Mouse (Mus musculus) v-Abl transformed pro-B cells (cell line): Measurements from ENCODE around the gene Sh3pxd2a.

Experiments used
- in situ Hi-C, 2 experiments: fragments of 400-800 bp; cut with MboI; formaldehyde crosslinking; loops; one replicate each; pipeline ENCODE4 v1.15.1; 2025; ENCODE audit not compliant: unreplicated experiment in 2 of 2

Sh3pxd2a gene

GRCm38 (mm10) chr19:47493017-47493997, 29.1 kb upstream of the Sh3pxd2a start:
- in situ Hi-C loops, result loop anchor here in 1 of 2 experiments (10.0 to 25.0 kb wide), 2 partner anchors 229 to 831 kb away; partner anchors contain the start of gene Cyp17a1

GRCm38 (mm10) chr19:47492422-47492821, 28.2 kb upstream of the Sh3pxd2a start:
- in situ Hi-C loops, result loop anchor here in 1 of 2 experiments (10.0 to 25.0 kb wide), 2 partner anchors 228 to 830 kb away; partner anchors contain the start of gene Cyp17a1

GRCm38 (mm10) chr19:47491853-47492252, 27.7 kb upstream of the Sh3pxd2a start:
- in situ Hi-C loops, result loop anchor here in 1 of 2 experiments (10.0 to 25.0 kb wide), 2 partner anchors 227 to 830 kb away; partner anchors contain the start of gene Cyp17a1

GRCm38 (mm10) chr19:47489233-47489632, 25.0 kb upstream of the Sh3pxd2a start:
- in situ Hi-C loops, result loop anchor here in 1 of 2 experiments (25.0 kb wide), 1 partner anchor 827 kb away; the partner anchor contains the start of gene Cyp17a1

DNA sequence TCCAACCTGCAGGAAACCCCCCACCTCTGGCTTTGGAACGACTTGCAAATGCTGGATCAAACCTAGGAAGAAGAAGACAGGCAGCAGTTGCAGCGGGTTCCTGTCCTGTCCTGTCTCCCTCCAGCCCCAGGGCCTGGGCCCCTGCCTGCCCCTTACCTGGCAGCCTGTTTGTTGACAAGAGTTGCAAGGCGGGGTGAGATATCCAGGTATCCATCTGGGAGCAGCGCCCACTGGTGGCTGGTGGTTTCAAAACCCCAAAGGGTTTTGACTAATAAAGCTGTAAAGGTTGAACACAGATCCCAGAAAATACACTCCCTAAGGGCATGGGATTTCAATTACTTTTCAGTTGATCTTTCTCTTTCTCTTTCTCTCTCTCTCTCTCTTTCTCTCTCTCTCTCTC, 24.0 kb upstream of the Sh3pxd2a start:
- in situ Hi-C loops, result loop anchor here in 1 of 2 experiments (25.0 kb wide), 1 partner anchor 826 kb away; the partner anchor contains the start of gene Cyp17a1

DNA sequence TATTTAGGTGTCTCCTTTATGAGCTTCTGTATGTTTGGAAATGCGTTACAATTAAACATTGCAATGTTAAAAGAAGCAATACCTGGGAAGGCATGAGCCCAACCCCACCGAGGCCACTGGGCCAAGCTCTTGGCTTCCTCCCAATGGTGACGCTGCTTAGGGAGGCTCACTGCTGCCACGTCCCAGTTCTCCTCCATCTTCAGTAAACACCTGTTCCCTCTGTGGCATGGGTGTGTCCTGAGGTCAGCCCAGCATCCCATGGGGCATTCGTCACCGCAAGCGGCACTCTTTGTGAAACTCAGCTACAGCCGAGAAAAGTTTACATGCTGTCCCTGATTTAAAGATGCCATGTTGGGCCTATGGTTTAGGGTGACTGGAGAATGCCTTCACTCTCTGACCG, 23.4 kb upstream of the Sh3pxd2a start:
- in situ Hi-C loops, result loop anchor here in 1 of 2 experiments (25.0 kb wide), 1 partner anchor 825 kb away; the partner anchor contains the start of gene Cyp17a1

- in situ Hi-C loops, result loop anchor here in 1 of 2 experiments (25.0 kb wide), 1 partner anchor 824 kb away; the partner anchor contains the start of gene Cyp17a1
These were observed 21.9 kb upstream of the Sh3pxd2a start for GRCm38 (mm10) chr19:47485997-47486566.

DNA sequence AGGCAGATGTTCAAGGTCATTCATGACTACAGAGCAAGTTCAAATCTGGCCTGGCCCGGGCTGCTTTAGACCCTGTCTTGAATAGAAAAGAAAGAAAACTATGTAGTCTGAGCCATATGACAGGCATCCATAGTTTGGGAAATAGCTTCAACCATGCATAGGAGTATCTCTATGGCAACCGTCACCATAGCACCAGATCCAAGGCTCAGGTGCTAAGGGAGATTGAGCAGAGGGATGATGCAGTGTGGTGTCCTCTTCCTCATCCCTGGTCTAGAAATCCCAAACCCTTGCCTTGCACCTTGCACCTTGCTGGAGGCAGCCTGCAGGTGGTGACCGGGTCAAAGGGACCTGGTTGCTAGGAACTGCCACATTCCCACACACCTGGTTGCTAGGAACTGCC, 19.9 kb upstream of the Sh3pxd2a start:
- in situ Hi-C loops, result loop anchor here in 1 of 2 experiments (25.0 kb wide), 1 partner anchor 822 kb away; the partner anchor contains the start of gene Cyp17a1

GRCm38 (mm10) chr19:47483346-47483745, 19.1 kb upstream of the Sh3pxd2a start:
- in situ Hi-C loops, result loop anchor here in 1 of 2 experiments (25.0 kb wide), 1 partner anchor 821 kb away; the partner anchor contains the start of gene Cyp17a1

- in situ Hi-C loops, result no loop called here
These were observed 9.3 kb upstream of the Sh3pxd2a start for GRCm38 (mm10) chr19:47473453-47473852.

DNA sequence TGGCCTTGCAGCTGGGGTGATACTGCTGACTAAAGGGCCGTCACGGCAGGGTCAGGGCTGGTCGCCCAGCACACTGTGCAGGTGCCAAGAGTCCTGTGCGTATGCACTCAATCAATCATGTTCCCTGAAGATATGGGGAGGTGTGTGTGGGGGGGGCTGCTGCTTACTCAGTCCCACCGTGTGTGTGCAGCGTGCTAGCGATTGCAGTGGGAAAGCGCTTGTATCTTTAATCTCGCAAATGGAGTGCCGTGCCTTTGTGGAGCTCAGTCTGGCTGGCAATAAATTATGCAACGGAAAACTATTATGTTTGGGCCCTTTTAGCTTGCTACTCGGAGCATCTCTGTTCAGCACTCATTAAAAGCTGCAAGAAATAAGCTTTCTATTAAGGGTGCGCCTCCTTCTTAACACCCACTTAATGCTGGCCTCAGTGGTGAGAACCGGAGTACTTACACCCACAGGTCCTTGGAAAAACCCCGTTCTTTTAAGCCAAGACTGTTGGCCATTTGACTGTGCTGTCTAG, 8.7 kb upstream of the Sh3pxd2a start:
- in situ Hi-C loops, result no loop called here

- in situ Hi-C loops, result no loop called here
These were observed 7.6 kb upstream of the Sh3pxd2a start for GRCm38 (mm10) chr19:47471808-47472207.

GRCm38 (mm10) chr19:47468750-47469149, 4.5 kb upstream of the Sh3pxd2a start:
- in situ Hi-C loops, result loop anchor here in 1 of 2 experiments (5.0 to 10.0 kb wide), 3 partner anchors 34 to 111 kb away; no protein-coding TSS in a partner anchor

DNA sequence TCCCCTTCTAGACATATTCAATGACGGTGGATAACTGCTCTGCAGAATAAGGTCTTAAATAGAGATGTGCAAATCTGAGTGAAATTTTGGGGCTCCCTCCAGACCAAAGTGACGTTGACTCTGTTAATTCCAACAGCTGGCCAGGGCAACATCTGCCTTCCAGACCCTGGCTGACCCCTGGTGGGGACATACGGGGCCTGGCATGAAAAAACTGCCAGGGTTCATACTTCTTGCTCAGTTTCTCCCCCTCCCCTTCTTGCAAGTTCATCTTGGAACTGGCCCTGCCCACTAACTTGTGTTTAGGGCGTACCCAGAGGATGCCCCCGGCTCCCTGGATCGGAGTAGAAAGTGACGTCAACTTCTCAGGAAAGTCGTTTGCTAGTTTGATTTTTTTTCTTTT, 2.6 kb upstream of the Sh3pxd2a start:
- in situ Hi-C loops, result loop anchor here in 1 of 2 experiments (5.0 to 10.0 kb wide), 3 partner anchors 36 to 109 kb away; no protein-coding TSS in a partner anchor

DNA sequence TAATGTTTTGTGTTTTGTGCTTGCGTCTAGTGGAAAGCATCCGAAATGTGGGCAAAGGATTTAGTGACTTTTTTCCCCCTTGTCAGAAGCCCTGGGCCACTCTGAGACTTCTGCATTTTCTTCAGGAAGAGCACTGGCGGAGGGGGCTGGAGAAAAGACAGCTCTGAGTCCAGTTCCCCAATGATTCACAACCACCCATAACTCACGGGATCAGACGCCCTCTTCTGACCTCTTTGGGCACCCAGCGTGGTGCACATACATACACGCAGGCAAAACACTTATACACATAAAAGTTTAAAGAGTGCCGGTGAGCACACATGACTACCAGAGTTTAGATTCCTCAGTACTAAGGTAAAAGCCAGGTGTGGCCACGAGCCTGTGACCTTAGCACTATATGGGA, 1.3 kb upstream of the Sh3pxd2a start:
- in situ Hi-C loops, result loop anchor here in 1 of 2 experiments (5.0 to 10.0 kb wide), 3 partner anchors 37 to 108 kb away; no protein-coding TSS in a partner anchor

GRCm38 (mm10) chr19:47463636-47464303, 431 bp downstream of the Sh3pxd2a start:
- in situ Hi-C loops, result loop anchor here (5.0 to 10.0 kb wide), 2 partner anchors 79 to 106 kb away; no protein-coding TSS in a partner anchor

DNA sequence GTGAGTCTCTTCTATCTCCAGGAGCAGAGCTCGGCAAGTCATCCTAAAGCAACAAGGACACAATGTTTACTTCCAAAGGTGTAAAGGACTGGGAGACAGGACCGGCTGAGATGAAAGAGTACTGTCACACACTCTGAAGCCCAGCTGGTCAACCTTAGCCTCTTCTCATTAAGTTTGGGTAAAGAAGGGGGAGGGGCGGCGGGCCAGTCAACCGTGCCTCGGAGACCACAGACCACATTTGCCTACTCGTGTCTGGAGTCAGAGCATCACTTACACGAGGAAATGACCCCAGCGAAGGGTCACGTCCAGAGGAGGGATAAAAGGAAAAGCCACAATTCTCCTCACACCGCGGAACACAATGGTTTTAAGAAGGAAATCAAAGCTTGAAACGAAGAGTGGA, 995 bp downstream of the Sh3pxd2a start:
- in situ Hi-C loops, result loop anchor here (5.0 to 10.0 kb wide), 2 partner anchors 78 to 106 kb away; no protein-coding TSS in a partner anchor

DNA sequence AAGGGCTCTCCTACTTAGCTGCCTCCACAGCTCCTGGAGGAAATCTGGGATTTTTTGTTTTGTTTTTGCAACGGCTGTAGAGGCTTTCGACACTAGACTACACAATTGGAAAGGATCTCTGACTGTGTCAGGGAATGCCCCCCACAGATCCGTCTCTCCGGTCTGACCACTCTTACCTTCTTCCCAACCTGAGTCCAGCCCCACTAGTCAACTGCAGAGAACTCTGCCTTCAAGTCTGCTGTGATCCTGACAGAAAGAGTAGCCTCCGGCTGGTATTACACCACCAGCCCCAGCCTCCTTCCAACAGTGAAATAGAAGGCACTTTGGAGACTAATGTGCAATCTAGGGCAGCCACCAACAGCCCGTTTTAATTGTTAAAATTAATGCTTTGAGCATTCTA, 1.5 kb downstream of the Sh3pxd2a start:
- in situ Hi-C loops, result loop anchor here (5.0 to 10.0 kb wide), 2 partner anchors 78 to 105 kb away; no protein-coding TSS in a partner anchor

- in situ Hi-C loops, result loop anchor here (5.0 to 10.0 kb wide), 2 partner anchors 77 to 105 kb away; no protein-coding TSS in a partner anchor
These were observed 2.4 kb downstream of the Sh3pxd2a start for GRCm38 (mm10) chr19:47461838-47462237.
